Mouse (Mus musculus) embryonic fibroblast, embryonic 13.5 days (primary cell): Measurements from ENCODE around the gene Tmcc2.

Experiments
- CTCF ChIP-seq: IDR thresholded peaks from 2 replicates; pipeline ENCODE4 v1.5.1; 2011; ENCODE audit warnings: mild to moderate bottlenecking, control low read depth, low read length, moderate library complexity, borderline replicate concordance; ENCODE audit not compliant: insufficient read depth
- POLR2A ChIP-seq: IDR thresholded peaks from 2 replicates; pipeline ENCODE4 v1.6.1; 2011; ENCODE audit warnings: low read depth, mild to moderate bottlenecking, control low read depth, low read length, moderate library complexity

GRCm38 (mm10) chr1:132420662-132421061 lies 29.6 kb upstream of the Tmcc2 start:
- TF ChIP-seq POLR2A (no peak), CTCF (no peak)
